Mouse (Mus musculus): ENCODE data around the gene Polr1c.

GRCm38 (mm10) chr17:46282483-46283123 is 34.7 kb upstream of the Polr1c start, which contains the start of gene Tjap1:
- TF ChIP-seq POLR2A (IDR thresholded peaks at IDR 0.05; ENCODE audit: low read depth, low read length) (no peak), CTCF (conservative IDR thresholded peaks at IDR 0.05; ENCODE audit: insufficient read depth, insufficient read length, low read depth, low read length) (no peak)
